Mouse (Mus musculus) kidney, adult 2 months (tissue): Measurements from ENCODE around the gene Slc22a8.

Experiments
- CTCF ChIP-seq: fragments of 200-500 bp; conservative IDR thresholded peaks from 2 replicates; pipeline ENCODE4 v1.5.1; 2011; ENCODE audit warnings: low read depth, mild to moderate bottlenecking, control low read depth, low read length, moderate library complexity, mixed read lengths; ENCODE audit not compliant: insufficient read depth, insufficient read length
- POLR2A ChIP-seq: fragments of 200-500 bp; IDR thresholded peaks from one replicate; pipeline ENCODE4 v1.6.1; 2011; ENCODE audit warnings: low read depth, low read length, control low read depth

GRCm38 (mm10) chr19:8592873-8593408 is 1.9 kb downstream of the Slc22a8 start:
- TF ChIP-seq CTCF (no peak), POLR2A (peak; percentile 68)
